Mouse (Mus musculus) megakaryocyte, adult 5-6 weeks (primary cell): ENCODE measurements around the gene Palm. TPM values are rescaled to one million over a fixed set of nuclear protein-coding genes. Genes with fewer than 3 reads are reported as not detected.
"Not testable (repeated sequence)": the region's sequence is repeated elsewhere in the genome, so short reads cannot be mapped to it uniquely, and the experiment has no call there.

ENCODE experiments used
- ATAC-seq: 2 replicates; pipeline ENCODE4 v1.8.0; 2016; ENCODE audit warnings: mild to moderate bottlenecking, inconsistent platforms; ENCODE audit not compliant: poor library complexity, severe bottlenecking
- total RNA-seq, 2 experiments: library from RNA; stranded (forward) in 1 of 2; stranded (reverse) in 1 of 2; fragments of 153-499, 151-499 nt in 1 of 2; fragments of 221-1000, 200-1000 nt in 1 of 2; gene quantifications; 2 replicates each; pipeline versions ENCODE4 v1.2.3 to v1.2.4; 2015 to 2017

Gene Palm
- total RNA-seq (2015), result 39.3 and 42.2 TPM in 2 replicates
- 30.2 and 35.5 TPM in 2 replicates for total RNA-seq (2017)

GRCm38 (mm10) chr10:79793051-79793737, at the start of gene Palm:
TSS of gene Palm (plus strand) at chr10:79793572.
- peak; percentile 65 for ATAC-seq

- ATAC-seq, result no peak
Observed at GRCm38 (mm10) chr10:79743650-79744365, 49.6 kb upstream of the Palm start.

GRCm38 (mm10) chr10:79745411-79745810, 48.0 kb upstream of the Palm start:
- ATAC-seq, result no peak

- ATAC-seq, result peak; percentile 99
Observed at GRCm38 (mm10) chr10:79745898-79746773, 47.2 kb upstream of the Palm start, which contains the start of gene Polrmt. TSS of gene Polrmt (minus strand) at chr10:79746581.

GRCm38 (mm10) chr10:79746774-79747151, 46.6 kb upstream of the Palm start:
- peak; percentile 22; the same call in 1 of the 2 replicates for ATAC-seq

- ATAC-seq, result no peak
Observed at GRCm38 (mm10) chr10:79748496-79748895, 44.9 kb upstream of the Palm start.

- ATAC-seq, result peak; percentile 75
Observed at GRCm38 (mm10) chr10:79754856-79755516, 38.4 kb upstream of the Palm start, which contains the start of gene Fgf22. TSS of gene Fgf22 (plus strand) at chr10:79755076.

GRCm38 (mm10) chr10:79755854-79756253, 37.5 kb upstream of the Palm start:
- ATAC-seq, result no peak

- no peak for ATAC-seq
Observed at GRCm38 (mm10) chr10:79756660-79757059, 36.7 kb upstream of the Palm start.

- ATAC-seq, result not testable (repeated sequence)
Observed at GRCm38 (mm10) chr10:79759675-79760074, 33.7 kb upstream of the Palm start.

- ATAC-seq, result no peak
Observed at GRCm38 (mm10) chr10:79760603-79761143, 32.7 kb upstream of the Palm start.

- ATAC-seq, result no peak
Observed at GRCm38 (mm10) chr10:79762875-79763274, 30.5 kb upstream of the Palm start.

GRCm38 (mm10) chr10:79764234-79764633, 29.1 kb upstream of the Palm start:
- no peak for ATAC-seq

- no peak for ATAC-seq
Observed at GRCm38 (mm10) chr10:79765228-79765745, 28.1 kb upstream of the Palm start.

- no peak for ATAC-seq
Observed at GRCm38 (mm10) chr10:79766001-79766507, 27.3 kb upstream of the Palm start.

- ATAC-seq, result peak; percentile 94
Observed at GRCm38 (mm10) chr10:79766508-79767325, 26.7 kb upstream of the Palm start, which contains the start of gene Rnf126. TSS of gene Rnf126 (minus strand) at chr10:79766952.

- ATAC-seq, result peak; percentile 28
Observed at GRCm38 (mm10) chr10:79767372-79768244, 25.8 kb upstream of the Palm start.

- 0 out of 2 replicates have a peak, but pooled peaks have one; percentile 23 for ATAC-seq
Observed at GRCm38 (mm10) chr10:79768400-79768799, 25.0 kb upstream of the Palm start.
